Mouse (Mus musculus) gastrocnemius, adult 8-10 months (tissue): ENCODE results near the gene Ctsa. TPM values are rescaled to one million over a fixed set of nuclear protein-coding genes. Genes with fewer than 3 reads are reported as not detected.
"Not testable (repeated sequence)": the region's sequence is repeated elsewhere in the genome, so short reads cannot be mapped to it uniquely, and the experiment has no call there.

ENCODE experiments used
- DNase-seq, 2 experiments: peaks; one replicate each; pipeline ENCODE4 v3.0.0; 2022; ENCODE audit warnings: low spot score in 2 of 2
- total RNA-seq, 4 experiments: library from RNA; stranded (reverse); gene quantifications; 2 replicates each; pipeline ENCODE4 v1.2.4; 2022

Gene Ctsa
- total RNA-seq, 4 experiments from 2014 or later = 51.1 to 55.7 (median 52.7) TPM

GRCm38 (mm10) chr2:164845782-164846181 is 13.1 kb downstream of the Ctsa start:
- no peak for DNase-seq

DNA sequence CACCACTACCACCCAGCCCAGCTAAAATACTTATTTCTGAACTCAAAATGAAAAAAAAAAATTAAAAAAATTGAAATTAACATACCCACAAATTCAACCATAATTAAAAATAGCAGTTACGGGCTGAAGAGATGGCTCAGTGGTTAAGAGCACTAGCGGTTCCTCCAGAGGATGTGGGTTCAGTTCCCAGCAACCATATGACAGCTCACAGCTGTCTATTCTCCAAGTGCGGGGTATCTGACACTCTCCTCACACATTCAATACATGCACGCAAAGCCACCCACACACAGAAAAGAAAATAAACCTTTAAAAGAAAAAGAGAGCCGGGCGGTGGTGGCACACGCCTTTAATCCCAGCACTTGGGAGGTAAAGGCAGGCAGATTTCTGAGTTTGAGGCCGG is 17.4 kb downstream of the Ctsa start:
- no peak for DNase-seq

GRCm38 (mm10) chr2:164855572-164855971 is 22.9 kb downstream of the Ctsa start:
- not testable (repeated sequence) for DNase-seq

DNA sequence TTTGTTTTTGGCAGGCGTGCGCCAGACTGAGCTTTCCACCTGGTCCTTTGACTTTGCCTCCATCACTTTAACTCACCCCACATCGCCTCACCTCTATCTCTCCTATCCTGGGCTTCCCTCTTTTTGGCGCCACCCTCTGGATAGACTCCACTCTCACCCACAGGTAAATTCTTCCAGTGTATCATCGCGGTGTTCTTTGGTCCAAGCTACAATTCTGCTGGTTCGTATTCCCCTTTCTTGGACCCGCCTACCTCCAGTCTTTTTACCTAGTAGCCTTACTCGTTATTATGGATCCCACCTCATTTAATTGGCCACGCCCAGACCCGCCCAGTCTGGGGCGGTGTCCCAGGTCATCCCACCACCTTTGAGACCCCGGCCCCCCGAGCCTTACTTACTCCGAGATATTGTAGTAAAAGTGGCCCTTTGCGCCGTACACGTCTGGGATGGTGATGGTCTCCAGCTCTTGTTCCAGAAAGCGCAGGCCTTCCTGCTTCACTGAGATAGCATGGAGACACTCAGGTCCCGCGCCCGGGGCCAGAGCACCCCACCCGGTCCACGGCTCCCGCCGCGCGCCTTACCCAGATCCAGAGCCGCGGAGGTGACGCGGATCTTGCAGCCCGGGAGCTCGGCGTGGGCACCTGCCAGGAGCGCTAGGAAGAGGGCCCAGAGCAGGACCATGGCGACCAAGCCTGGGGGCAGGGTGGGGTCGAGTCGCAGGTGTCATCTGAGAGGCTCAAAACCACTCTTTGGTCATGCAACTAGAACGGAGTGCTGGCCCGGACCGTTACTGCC is 23.8 kb downstream of the Ctsa start:
- DNase-seq = no peak

DNA sequence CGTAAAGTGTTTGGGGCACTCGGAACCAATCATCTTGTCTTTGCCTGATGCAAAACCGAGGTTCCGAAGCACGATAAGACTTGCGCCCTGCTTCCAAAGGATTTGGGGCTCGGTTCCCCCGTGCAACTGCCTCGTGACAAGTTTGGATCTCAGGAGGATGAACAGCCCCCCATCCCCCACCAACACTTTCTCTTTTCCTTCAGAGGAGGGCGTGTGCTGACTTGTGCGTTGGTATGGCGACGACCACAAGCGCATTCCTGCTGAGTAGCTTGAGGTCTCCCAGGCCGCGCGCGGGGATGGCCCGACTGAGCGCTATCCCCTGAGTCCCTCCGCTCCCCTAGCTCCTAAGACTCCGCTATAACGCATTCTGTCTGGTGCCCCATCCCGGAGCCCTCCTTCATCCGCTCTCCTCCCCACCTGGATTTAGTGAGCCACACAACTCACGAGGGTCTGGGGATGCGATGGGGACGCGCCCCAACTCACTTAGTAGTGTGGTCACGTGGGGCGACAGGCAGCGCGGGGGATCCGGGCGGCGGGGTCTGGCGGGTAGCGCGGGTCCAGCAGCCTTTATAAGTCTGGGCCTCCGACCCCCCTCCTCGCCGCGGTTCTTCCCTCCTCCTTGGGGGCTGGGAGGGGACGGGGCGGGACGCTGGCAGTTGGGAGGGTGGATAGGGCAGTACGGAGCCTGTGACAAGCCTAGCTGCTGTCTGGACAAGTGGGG is 24.6 kb downstream of the Ctsa start, which contains the start of gene Pltp:
Gene Pltp (minus strand): TSS at position 611 of the 721 bp plus-strand sequence.
- peak in 1 of 2 experiments; percentile 35 for DNase-seq

GRCm38 (mm10) chr2:164857842-164858553 is 25.3 kb downstream of the Ctsa start:
- DNase-seq = no peak

GRCm38 (mm10) chr2:164859155-164859554 is 26.5 kb downstream of the Ctsa start:
- no peak for DNase-seq

GRCm38 (mm10) chr2:164859640-164860432 is 27.2 kb downstream of the Ctsa start:
- DNase-seq = no peak

GRCm38 (mm10) chr2:164861094-164861493 is 28.4 kb downstream of the Ctsa start:
- no peak for DNase-seq

GRCm38 (mm10) chr2:164862179-164862861 is 29.6 kb downstream of the Ctsa start:
- peak in 1 of 2 experiments; percentile 49 for DNase-seq

GRCm38 (mm10) chr2:164863411-164863810 is 30.7 kb downstream of the Ctsa start:
- not testable (repeated sequence) for DNase-seq

- DNase-seq = no peak
Measured at GRCm38 (mm10) chr2:164864593-164864992, 31.9 kb downstream of the Ctsa start.

DNA sequence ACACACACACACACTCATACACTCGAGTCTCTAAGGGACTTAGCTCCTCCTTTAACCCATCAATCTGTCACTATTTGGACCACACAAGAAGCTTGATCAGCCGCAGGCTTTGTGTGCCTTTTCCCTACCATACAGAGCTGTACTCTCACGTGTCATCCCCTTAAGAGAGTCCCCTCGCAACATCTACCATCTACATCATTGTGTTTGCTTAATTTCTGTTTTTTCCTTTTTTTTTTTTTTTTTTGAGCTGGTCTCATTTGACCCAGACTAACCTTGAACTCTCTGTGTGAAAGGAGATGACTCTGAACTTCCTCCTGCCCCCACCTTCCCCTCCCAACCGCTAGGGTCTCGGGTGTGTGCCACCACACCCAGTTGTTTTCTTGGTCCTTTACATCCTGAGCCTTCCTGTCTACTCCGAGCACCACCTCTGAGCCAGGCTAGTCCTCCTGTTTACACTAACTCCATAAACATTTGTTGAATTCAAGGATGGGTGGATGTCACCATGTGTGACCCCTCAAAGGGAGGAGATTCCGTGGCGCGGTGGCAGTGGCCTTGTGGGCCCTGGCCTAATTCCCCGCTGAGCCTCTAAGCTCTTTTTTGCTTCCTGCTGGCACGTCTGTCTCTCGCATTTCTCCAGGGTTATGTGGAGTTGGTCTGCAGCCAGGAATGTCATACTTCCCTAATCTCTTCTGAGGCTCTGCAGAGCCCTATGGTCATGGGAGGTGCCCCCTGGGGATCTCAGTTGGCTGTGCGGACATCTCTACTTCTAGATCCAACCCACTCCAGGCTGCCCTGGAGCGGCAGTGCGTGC is 34.3 kb downstream of the Ctsa start:
- peak in 1 of 2 experiments; percentile 47 for DNase-seq

DNA sequence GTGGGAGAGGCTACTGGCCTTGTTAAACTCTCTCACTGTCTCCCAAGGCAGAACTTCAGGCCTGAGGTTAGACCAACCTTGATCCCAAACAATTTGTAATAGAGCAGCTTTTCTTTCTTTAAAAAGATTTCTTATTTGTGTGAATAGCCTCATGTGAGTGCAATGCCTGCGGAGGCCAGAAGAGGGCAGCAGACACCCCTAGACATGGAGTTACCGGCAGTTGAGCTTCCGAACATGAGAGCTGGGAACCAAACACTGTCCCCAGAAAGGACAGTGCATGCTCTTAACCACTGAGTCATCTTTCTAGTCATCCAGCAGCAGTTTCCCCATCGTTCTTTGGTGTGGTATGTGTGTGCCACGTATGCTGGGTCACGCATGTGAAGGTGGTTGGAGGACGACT is 34.9 kb downstream of the Ctsa start:
- DNase-seq = no peak

- no peak for DNase-seq
Measured at GRCm38 (mm10) chr2:164868491-164868890, 35.8 kb downstream of the Ctsa start.

GRCm38 (mm10) chr2:164871602-164872303 is 39.1 kb downstream of the Ctsa start:
- DNase-seq = no peak

- DNase-seq = no peak
Measured at GRCm38 (mm10) chr2:164873621-164874020, 40.9 kb downstream of the Ctsa start.

DNA sequence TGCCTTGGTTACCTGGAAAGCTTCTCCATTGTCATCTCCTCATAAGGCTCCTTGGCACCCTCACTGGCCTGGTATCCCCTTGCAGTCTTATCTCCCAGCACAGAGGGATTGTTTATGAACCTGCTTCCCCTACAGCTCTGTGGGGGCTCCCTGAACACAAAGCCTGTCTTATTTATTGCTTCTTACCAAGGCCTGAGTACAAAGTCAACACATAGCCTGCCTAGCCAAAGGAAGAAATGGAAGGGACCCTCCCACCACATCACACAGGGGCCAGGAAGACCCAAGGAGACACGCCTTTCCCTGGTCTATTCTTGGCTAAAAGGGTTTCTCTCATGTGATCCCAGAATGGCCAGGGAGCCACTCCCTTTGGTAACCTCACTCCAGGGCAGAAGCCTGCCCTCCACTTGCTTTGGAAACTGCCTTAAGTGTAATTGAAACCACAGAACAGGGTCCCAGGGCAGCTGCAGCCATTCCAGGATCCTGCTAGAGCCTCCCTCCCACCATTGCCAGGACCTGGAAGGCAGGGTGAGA is 41.6 kb downstream of the Ctsa start:
- peak in 1 of 2 experiments; percentile 46 for DNase-seq

GRCm38 (mm10) chr2:164875648-164876047 is 43.0 kb downstream of the Ctsa start:
- DNase-seq = not testable (repeated sequence)
